Mouse (Mus musculus) WW6 (cell line): ENCODE measurements around the gene Srek1ip1.

Source experiments
- DNase-seq: peaks from one replicate; pipeline ENCODE4 v3.0.0-alpha.2; 2013; ENCODE audit warnings: low read depth, low spot score

The Srek1ip1 gene

DNA sequence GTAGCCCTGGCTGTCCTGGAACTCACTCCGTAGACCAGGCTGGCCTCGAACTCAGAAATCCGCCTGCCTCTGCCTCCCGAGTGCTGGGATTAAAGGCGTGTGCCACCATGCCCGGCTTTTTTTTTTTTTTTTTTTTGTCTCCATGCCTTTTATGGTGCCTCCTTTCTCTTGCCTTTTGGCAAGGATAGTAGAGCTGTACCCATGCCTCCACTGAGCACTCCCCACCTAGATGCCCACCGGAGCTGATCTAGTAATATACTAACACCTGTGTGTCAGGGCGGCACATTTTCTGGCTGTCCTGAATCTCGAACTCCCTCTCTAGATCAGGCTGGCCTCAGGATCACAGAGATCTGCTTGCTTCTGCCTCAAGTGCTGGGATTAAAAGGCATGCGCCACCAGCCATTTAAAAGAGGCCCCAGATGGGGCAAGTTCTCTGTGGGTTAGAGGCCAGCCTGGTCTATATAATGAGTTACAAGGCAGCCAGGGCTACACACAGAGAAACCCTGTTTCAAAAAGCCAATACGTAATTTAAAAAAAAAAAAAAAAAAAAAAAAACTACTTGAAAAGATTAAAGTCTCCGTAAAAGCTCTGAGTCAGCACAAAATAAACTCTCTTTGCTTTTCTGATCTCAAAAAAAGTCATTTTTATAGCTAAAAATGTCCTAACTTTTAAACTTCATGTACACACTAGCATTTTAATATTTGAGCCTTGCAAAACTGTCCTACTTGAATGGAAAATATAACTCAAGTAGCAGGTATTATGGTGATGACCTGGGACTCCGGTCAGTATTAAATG, 51.2 kb downstream of the Srek1ip1 start:
- no peak for DNase-seq

- DNase-seq = no peak
Measured at GRCm38 (mm10) chr13:104853645-104854044, 61.4 kb downstream of the Srek1ip1 start.

DNA sequence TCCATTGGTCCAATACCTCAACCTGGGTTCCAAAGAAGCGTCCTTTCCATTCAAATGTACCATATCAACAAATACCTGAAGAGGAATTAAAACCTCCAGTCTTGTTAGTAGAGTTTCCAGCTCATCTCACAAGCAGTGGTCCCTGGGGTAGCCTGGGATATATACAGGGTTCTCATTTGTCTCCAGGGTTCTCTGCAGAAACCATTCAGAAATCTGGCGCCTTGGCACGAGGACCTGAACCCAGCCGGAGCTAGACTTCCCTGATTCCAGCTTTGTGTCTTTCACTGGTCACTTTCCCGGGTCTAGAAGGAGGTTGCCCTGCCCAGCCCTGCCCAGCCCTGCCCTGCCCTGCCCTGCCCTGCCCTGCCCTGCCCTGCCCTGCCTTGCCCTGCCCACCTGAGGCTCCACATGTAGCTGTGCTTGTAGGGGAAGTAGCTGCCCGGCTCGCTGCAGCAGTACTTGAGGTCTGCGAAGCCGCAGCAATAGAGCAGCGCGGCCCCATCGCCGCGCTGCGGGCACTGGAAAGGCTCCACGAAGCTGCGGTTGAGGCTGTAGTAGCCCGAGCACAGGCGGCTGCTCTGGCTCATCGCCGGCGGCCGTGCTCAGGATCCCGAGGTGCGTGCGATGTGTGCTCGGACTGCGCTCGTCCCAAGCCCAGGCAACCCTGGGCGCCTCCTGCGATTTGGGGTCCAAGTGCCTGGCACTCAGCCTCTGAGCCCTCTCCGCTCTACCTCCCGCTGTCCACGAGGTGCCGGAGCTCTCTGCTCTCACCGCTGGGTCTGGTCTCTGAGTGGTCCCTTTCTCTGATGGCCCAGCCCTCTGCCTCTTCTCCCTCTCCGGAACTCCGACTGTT, 71.1 kb downstream of the Srek1ip1 start, which contains the start of gene Shisal2b:
Shisal2b (minus strand) TSS at position 767 of the 853 bp plus-strand sequence.
- peak; percentile 11 for DNase-seq

DNA sequence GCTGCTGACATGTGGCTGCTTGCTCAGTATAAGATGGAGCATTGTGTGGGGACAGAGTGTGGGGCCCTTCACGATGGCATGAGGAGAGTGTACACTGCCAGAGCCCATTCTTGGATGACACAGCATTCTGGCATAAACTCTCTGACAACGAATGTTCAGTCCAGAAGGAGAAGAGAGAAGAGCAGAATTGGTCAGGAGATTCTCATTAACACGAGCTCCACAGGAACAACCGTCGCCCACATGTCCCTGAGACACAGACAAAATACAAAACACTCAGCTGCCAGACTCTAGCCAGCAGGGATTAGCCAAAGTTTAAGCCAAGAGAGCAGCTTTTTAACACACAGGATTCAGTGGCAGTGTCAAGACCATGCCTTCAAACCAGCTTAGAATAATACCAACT, 74.4 kb downstream of the Srek1ip1 start:
- no peak for DNase-seq

GRCm38 (mm10) chr13:104869907-104870306, 77.6 kb downstream of the Srek1ip1 start:
- DNase-seq = no peak

GRCm38 (mm10) chr13:104878508-104878907, 86.2 kb downstream of the Srek1ip1 start:
- no peak for DNase-seq

DNA sequence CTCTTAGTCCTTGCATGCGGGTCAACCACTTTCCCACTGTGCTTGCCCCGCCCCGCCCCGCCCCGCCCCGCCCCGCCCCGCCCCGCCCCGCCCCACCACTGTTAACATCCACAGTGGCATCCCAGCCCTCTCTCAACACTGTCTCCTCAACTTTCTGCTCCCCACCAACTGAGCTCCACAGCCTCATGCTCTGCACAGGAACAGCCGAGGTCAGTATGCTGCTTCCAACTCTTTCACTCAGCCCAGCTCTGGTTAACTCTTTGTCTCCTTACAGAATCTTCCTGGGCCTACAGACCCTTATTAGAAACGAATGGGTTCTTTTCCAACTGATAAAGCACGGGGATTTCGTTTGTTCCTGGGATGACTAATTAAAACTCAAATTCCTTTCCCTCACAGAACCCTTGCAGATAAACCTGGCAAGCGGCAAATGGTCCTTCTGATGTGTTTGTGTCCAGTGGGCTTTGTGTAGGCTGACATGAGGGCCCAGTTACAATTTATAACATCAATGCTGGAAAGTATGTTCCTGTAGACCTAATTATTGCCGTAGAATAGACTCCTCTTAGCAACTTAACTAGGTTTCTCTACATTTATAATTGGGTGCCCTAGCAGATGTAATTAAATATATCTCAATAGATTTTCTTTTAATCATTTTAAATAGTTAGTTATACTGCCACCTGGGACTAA, 91.4 kb downstream of the Srek1ip1 start:
- no peak for DNase-seq

DNA sequence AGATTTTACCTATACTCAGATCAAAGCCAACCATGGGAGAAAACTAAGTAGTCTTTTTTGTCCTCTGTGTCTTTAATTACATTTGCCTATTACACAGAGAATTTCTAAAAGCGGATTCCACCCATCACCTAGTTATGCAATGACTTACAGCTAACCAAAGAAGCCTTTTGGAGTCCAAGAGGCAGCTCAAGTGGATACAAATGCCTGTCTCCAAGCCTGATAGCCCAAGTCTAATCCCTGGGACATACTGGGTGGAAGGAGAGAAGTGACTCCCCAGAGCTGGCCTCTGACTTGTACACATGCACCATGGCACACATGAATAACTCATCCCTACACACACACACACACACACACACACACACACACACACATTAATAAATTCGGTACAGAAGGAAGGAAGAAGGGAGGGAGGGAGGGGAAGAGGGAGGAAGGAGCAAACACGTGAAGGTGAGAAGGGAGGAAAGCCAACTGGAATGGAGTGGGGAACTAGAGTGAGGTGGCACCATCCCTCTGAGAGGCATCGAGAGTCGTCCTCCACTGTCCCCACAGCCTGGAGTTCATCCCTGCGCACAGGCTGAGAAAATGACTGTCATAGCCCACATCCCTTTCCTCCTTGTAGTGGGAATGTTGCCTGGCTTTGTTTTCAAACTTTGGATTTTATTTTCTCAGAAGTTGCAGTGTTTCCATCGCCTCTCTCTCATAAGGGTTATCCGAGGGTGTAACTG, 94.2 kb downstream of the Srek1ip1 start:
- no peak for DNase-seq
